In genomic region chr11:11974591-11975255, GRCm38 (mm10) we compare ENCODE assay signal across 9 mouse cellular contexts.
DNase-seq lines count a peak whose midpoint lies in the region; ATAC-seq and TF ChIP-seq lines count a peak whose summit lies in the region.
"Had no signal": no experiment of that assay in that cellular context is flagged by ENCODE, and none has a peak within 500 bp of the region (broad histone marks: within the 10 kb centered on the region; RNA-seq: fewer than 3 reads in every experiment).

No protein-coding gene starts in this region.

- H3K79me3 ChIP-seq in C2C12 (ENCODE audit: low read depth), result no peaks in the 10 kb centered on the region

- no peaks in the 10 kb centered on the region for H3K36me3 ChIP-seq in C2C12 (ENCODE audit: control insufficient read depth, insufficient read depth)
- H3K36me3 ChIP-seq in hindbrain, embryonic 11.5 days (ENCODE audit: control insufficient read depth, insufficient read depth, low read length), result no peaks in the 10 kb centered on the region

- H3K27me3 ChIP-seq in C2C12 (ENCODE audit: control insufficient read depth, insufficient read depth, insufficient read length), result no peaks in the 10 kb centered on the region
- no peaks in the 10 kb centered on the region for H3K27me3 ChIP-seq in hindbrain, embryonic 11.5 days (ENCODE audit: control insufficient read depth, insufficient read depth, low read length)
- H3K27me3 ChIP-seq: liver, embryonic 15.5 days had no signal

- no peak overlapping the region for H3K9ac ChIP-seq in hindbrain, embryonic 11.5 days (ENCODE audit: low read depth, low read length)
- H3K9ac ChIP-seq: liver, embryonic 15.5 days had no signal

- intact Hi-C loops in left cerebral cortex, adult 2 months (cut with DNase I), result loop anchor here (5.0 to 10.0 kb wide), 3 partner anchors 383 to 510 kb away; partner anchors contain the start of genes Spata48 and Zpbp

- peak; percentile 57 for TF ChIP-seq CTCF in C2C12 (IDR thresholded peaks at IDR 0.05; ENCODE audit: control insufficient read depth, insufficient read depth, insufficient read length)
- peak; percentile 69 for TF ChIP-seq CTCF in left cerebral cortex, adult 2 months (IDR thresholded peaks at IDR 0.05)

- H3K9me3 ChIP-seq in hindbrain, embryonic 11.5 days (ENCODE audit: control insufficient read depth, low read length), result no peaks in the 10 kb centered on the region
- H3K9me3 ChIP-seq: liver, embryonic 15.5 days had no signal

- no peaks in the 10 kb centered on the region for H3K79me2 ChIP-seq in C2C12 (ENCODE audit: control insufficient read depth, insufficient read depth)

- H3K27ac ChIP-seq in hindbrain, embryonic 11.5 days (ENCODE audit: low read depth, low read length), result no peak overlapping the region
- H3K27ac ChIP-seq in left cerebral cortex, adult 2 months, result no peak overlapping the region
- H3K27ac ChIP-seq: liver, embryonic 15.5 days had no signal

- WGBS in hindbrain, embryonic 11.5 days, result 40% methylated on average over 10 of the region's 10 CpGs

- ATAC-seq in hindbrain, embryonic 11.5 days (ENCODE audit: low FRiP score), result peak; percentile 68
- no peak for ATAC-seq in erythroid progenitor cell, adult 5-6 weeks (replicated peaks; ENCODE audit: low FRiP score, poor library complexity, severe bottlenecking)

- H3K4me3 ChIP-seq in C2C12 (ENCODE audit: insufficient read depth, poor library complexity, severe bottlenecking), result no peak overlapping the region
- no peak overlapping the region for H3K4me3 ChIP-seq in hindbrain, embryonic 11.5 days (ENCODE audit: low read depth, low read length)
- H3K4me3 ChIP-seq in left cerebral cortex, adult 2 months, result no peak overlapping the region
- H3K4me3 ChIP-seq: liver, embryonic 15.5 days had no signal

- peak; percentile 14 to 70 for DNase-seq in frontal cortex, adult 2 months (ENCODE audit: extremely low spot score in 1 of 2, low spot score in 1 of 2)
- no peak for DNase-seq in frontal cortex, postnatal 10 days (ENCODE audit: low spot score in 2 of 2)
- DNase-seq in c-Kit-positive CD71-positive TER-119-negative erythroid progenitor cells, embryonic 14.5 days (ENCODE audit: low read depth), result peak; percentile 42
- DNase-seq in hindbrain, embryonic 11.5 days (ENCODE audit: low spot score), result peak; percentile 37
- DNase-seq in left cerebral cortex, adult 2 months (ENCODE audit: extremely low spot score in 1 of 2, low spot score in 2 of 2), result peak; percentile 26 to 28
- peak; percentile 9 to 35 for DNase-seq in natural killer cell, adult 2 months (ENCODE audit: low spot score in 2 of 2)

- H3ac ChIP-seq in C2C12 (ENCODE audit: control insufficient read depth, insufficient read length, low read depth), result no peak overlapping the region

- no peak overlapping the region for H3K4me2 ChIP-seq in hindbrain, embryonic 11.5 days (replicated peaks; ENCODE audit: low read depth, low read length)
- H3K4me2 ChIP-seq: liver, embryonic 15.5 days had no signal

- H3K4me1 ChIP-seq in hindbrain, embryonic 11.5 days (replicated peaks; ENCODE audit: control insufficient read depth, insufficient read depth, low read length), result no peaks in the 10 kb centered on the region

TF ChIP-seq in C2C12, 6 proteins besides CTCF, POLR2A, EP300 and RAD21:
- TF ChIP-seq CEBPB (IDR thresholded peaks at IDR 0.05; ENCODE audit: low read depth) (no peak), FOSL1 (IDR thresholded peaks at IDR 0.05; ENCODE audit: insufficient read depth, low read length, poor library complexity, severe bottlenecking) (no peak), MAX (IDR thresholded peaks at IDR 0.05) (no peak), MYOD1 (IDR thresholded peaks at IDR 0.05; ENCODE audit: control insufficient read depth, insufficient read length, low read depth) (no peak), USF1 (IDR thresholded peaks at IDR 0.05; ENCODE audit: low read depth) (no peak), MYOG (IDR thresholded peaks at IDR 0.05; ENCODE audit: control insufficient read depth, extremely low read depth, insufficient read length) (no peak)
TF ChIP-seq in C2C12: peak in this region for 0.

Comparison
In these comparisons a context has a peak if more than half of its experiments do, and no peak if none do; other contexts are left out.
1. DNase-seq: peak in frontal cortex, adult 2 months (2 of 2), c-Kit-positive CD71-positive TER-119-negative erythroid progenitor cells, embryonic 14.5 days (single experiment), hindbrain, embryonic 11.5 days (single experiment), left cerebral cortex, adult 2 months (2 of 2) and natural killer cell, adult 2 months (2 of 2); none in frontal cortex, postnatal 10 days (0 of 2).